Mouse (Mus musculus) limb, embryonic 14.5 days (tissue): ENCODE measurements around the gene Zfp248. TPM values are rescaled to one million over a fixed set of nuclear protein-coding genes. Genes with fewer than 3 reads are reported as not detected.
A peak's percentile ranks its signal among the peaks of the same experiment; 100 is the strongest.

ENCODE experiments used
- ATAC-seq: fragments of 200-750 bp; cut with Nextera tagmentation; 2 replicates; pipeline ENCODE4 v1.8.0; 2017; ENCODE audit warnings: low read depth, moderate number of reproducible peaks, moderate TSS enrichment; ENCODE audit not compliant: low FRiP score
- DNase-seq: peaks from one replicate; pipeline ENCODE4 v3.0.0-alpha.2; 2015; ENCODE audit warnings: low spot score
- H3K27ac ChIP-seq: fragments of 300-500 bp; sonication (generic); replicated peaks from 2 replicates; pipeline ENCODE4 v1.5.1; 2014; ENCODE audit warnings: low read depth, mild to moderate bottlenecking, low read length, moderate library complexity, mixed read lengths
- H3K27me3 ChIP-seq: fragments of 300-500 bp; sonication (generic); 2 replicates; pipeline ENCODE4 v1.6.1; 2014; ENCODE audit warnings: low read length, mixed read lengths; ENCODE audit not compliant: control insufficient read depth, insufficient read depth
- H3K36me3 ChIP-seq: fragments of 300-500 bp; sonication (generic); 2 replicates; pipeline ENCODE4 v1.6.1; 2014; ENCODE audit warnings: mild to moderate bottlenecking, low read length, moderate library complexity, mixed read lengths; ENCODE audit not compliant: control insufficient read depth, insufficient read depth
- H3K4me1 ChIP-seq: fragments of 300-500 bp; sonication (generic); 2 replicates; pipeline ENCODE4 v1.6.1; 2014; ENCODE audit warnings: antibody characterized with exemption, low read length, mixed read lengths; ENCODE audit not compliant: control insufficient read depth, insufficient read depth
- H3K4me2 ChIP-seq: fragments of 300-500 bp; sonication (generic); replicated peaks from 2 replicates; pipeline ENCODE4 v1.6.1; 2014; ENCODE audit warnings: low read depth, mild to moderate bottlenecking, low read length, moderate library complexity; ENCODE audit not compliant: severe bottlenecking
- H3K4me3 ChIP-seq: fragments of 300-500 bp; sonication (generic); replicated peaks from 2 replicates; pipeline ENCODE4 v1.5.1; 2014; ENCODE audit warnings: low read length
- H3K9ac ChIP-seq: fragments of 300-500 bp; sonication (generic); 2 replicates; pipeline ENCODE4 v1.6.1; 2014; ENCODE audit warnings: mild to moderate bottlenecking, low read depth, low read length, moderate library complexity; ENCODE audit not compliant: severe bottlenecking
- H3K9me3 ChIP-seq: fragments of 300-500 bp; sonication (generic); 2 replicates; pipeline ENCODE4 v1.6.1; 2016; ENCODE audit warnings: low read length; ENCODE audit not compliant: control insufficient read depth
- POLR2A ChIP-seq: fragments of 200-500 bp; IDR thresholded peaks from 2 replicates; pipeline ENCODE4 v1.8.0; 2012; ENCODE audit warnings: inconsistent platforms, mild to moderate bottlenecking, moderate library complexity, borderline replicate concordance; ENCODE audit not compliant: insufficient read depth, insufficient read length; ENCODE audit errors: extremely low read depth
- WGBS: fragments of 180-500 bp; shearing (Covaris S2); extraction: QIAGEN DNeasy Blood & Tissue Kit; methylation state at CpG from one replicate; pipeline ENCODE4 v1.1.7; 2014; 5-methylcytosine and 5-hydroxymethylcytosine counted together
- polyA plus RNA-seq, 2 experiments: library from polyadenylated mRNA; depleted of rRNA in 1 of 2; stranded (reverse) in 1 of 2; unstranded in 1 of 2; fragments of >200 nt; fragmentation: Nextera tagmentation in 1 of 2; extraction: Ambion mirVana in 1 of 2; gene quantifications; 2 replicates each; pipeline versions ENCODE4 v1.2.1 to v1.2.3; 2012 to 2014

The Zfp248 gene
- polyA plus RNA-seq, 2 experiments, result 6.2 to 8.4 TPM

- ATAC-seq (no peak), DNase-seq (peak; percentile 38)
- no peak for TF ChIP-seq POLR2A
- Histone ChIP-seq H3K27me3 (no peaks in the 10 kb centered on the region), H3K4me3 (peak overlapping the region; percentile 66), H3K9ac (peak overlapping the region; percentile 91), H3K4me1 (peaks cover 9% of the 10 kb centered on the region; the same call in 1 of the 2 replicates), H3K9me3 (no peaks in the 10 kb centered on the region), H3K36me3 (peaks cover 7% of the 10 kb centered on the region), H3K4me2 (peak overlapping the region; percentile 68), H3K27ac (peak overlapping the region; percentile 93; the same call in 1 of the 2 replicates)
- WGBS, result 26% methylated on average over 10 of the region's 10 CpGs
Observed at GRCm38 (mm10) chr6:118477875-118478785, 22.8 kb upstream of the Zfp248 start.

- no peak for ATAC-seq
- Histone ChIP-seq H3K27me3 (no peaks in the 10 kb centered on the region), H3K9ac (no peak overlapping the region), H3K27ac (no peak overlapping the region), H3K4me2 (no peak overlapping the region), H3K4me1 (no peaks in the 10 kb centered on the region), H3K36me3 (peaks cover 38% of the 10 kb centered on the region), H3K4me3 (no peak overlapping the region), H3K9me3 (no peaks in the 10 kb centered on the region)
- DNase-seq, result no peak
- WGBS, result 86% methylated on average over 15 of the region's 15 CpGs
- TF ChIP-seq POLR2A, result no peak
Observed at GRCm38 (mm10) chr6:118462069-118462705, 6.9 kb upstream of the Zfp248 start.

GRCm38 (mm10) chr6:118457726-118458125 is 2.4 kb upstream of the Zfp248 start:
- Histone ChIP-seq H3K36me3 (peaks cover 8% of the 10 kb centered on the region), H3K27me3 (no peaks in the 10 kb centered on the region), H3K9ac (no peak overlapping the region), H3K4me1 (peaks cover 8% of the 10 kb centered on the region), H3K9me3 (no peaks in the 10 kb centered on the region), H3K4me2 (no peak overlapping the region), H3K27ac (no peak overlapping the region), H3K4me3 (no peak overlapping the region)
- 93% methylated on average over 1 of the region's 1 CpGs for WGBS
- ATAC-seq (no peak), DNase-seq (no peak)
- TF ChIP-seq POLR2A, result no peak

- no peak for TF ChIP-seq POLR2A
- ATAC-seq (no peak), DNase-seq (no peak)
- Histone ChIP-seq H3K36me3 (peaks cover 14% of the 10 kb centered on the region; the same call in 1 of the 2 replicates), H3K4me2 (peak overlapping the region; percentile 75), H3K27me3 (no peaks in the 10 kb centered on the region), H3K9ac (peak overlapping the region; percentile 95), H3K9me3 (no peaks in the 10 kb centered on the region), H3K27ac (peak overlapping the region; percentile 97; the same call in 1 of the 2 replicates), H3K4me1 (peaks cover 8% of the 10 kb centered on the region), H3K4me3 (peak overlapping the region; percentile 82)
- 32% methylated on average over 8 of the region's 8 CpGs for WGBS
Observed at GRCm38 (mm10) chr6:118454452-118454851, 876 bp downstream of the Zfp248 start.

GRCm38 (mm10) chr6:118431502-118431901 is 23.8 kb downstream of the Zfp248 start:
- no peak for TF ChIP-seq POLR2A
- ATAC-seq (no peak), DNase-seq (no peak)
- Histone ChIP-seq H3K4me1 (no peaks in the 10 kb centered on the region), H3K9ac (no peak overlapping the region), H3K4me3 (no peak overlapping the region), H3K27ac (no peak overlapping the region), H3K36me3 (peaks cover 48% of the 10 kb centered on the region), H3K27me3 (no peaks in the 10 kb centered on the region), H3K4me2 (no peak overlapping the region), H3K9me3 (peaks cover 12% of the 10 kb centered on the region)
- 74% methylated on average over 3 of the region's 4 CpGs for WGBS
